Mouse (Mus musculus) lung, postnatal 4 days (tissue): ENCODE measurements at regions not wholly inside any gene's neighbourhood (a gene's known extent, or its start where the extent isn't known, plus 50 kb on each side); places are given as distances from the start of the nearest gene placed in this dataset.
A peak's percentile ranks its signal among the peaks of the same experiment; 100 is the strongest.
"Not testable (repeated sequence)": the region's sequence is repeated elsewhere in the genome, so short reads cannot be mapped to it uniquely, and the experiment has no call there.

Experiments
- DNase-seq, 2 experiments: peaks; one replicate each; pipeline ENCODE4 v3.0.0; 2021

DNA sequence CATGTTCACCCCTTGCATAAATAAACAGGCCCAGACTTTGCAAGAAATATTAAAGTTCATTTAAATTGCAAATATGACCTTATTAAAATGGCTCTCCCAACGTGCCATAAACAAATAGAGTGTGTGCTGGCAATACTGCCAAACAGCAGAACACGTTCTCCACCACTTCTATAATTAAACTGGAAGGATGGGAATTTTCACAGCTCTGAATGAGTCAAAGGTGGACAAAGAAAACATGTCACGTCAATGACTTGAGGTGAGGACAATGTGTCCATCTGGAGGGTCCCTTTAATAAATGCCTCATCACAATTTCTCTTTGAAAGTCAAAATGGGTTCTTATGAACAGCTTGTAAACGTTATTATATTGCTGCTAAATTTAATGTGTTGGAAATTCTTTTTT is 114.8 kb downstream of the Galc start:
- no peak for DNase-seq

DNA sequence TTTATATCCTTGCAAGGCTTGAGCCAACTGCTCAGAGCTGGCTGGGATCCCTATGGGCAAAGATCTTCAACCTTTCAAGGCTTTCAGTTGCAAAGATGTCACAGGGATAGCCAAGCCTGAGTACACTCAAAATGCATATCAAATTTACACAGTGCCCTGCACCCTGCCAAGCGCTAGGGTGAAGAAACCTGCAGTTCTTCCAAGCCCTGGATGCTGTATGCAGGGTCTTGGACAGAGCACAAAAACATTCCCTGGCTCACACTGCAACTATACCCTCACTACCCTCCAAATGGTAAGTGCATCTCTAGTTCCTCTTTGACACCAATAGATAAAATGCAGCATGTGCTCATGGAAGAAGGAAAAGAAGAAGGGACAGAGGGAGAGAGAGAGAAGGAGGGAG is 116.1 kb downstream of the Galc start:
- DNase-seq = no peak

DNA sequence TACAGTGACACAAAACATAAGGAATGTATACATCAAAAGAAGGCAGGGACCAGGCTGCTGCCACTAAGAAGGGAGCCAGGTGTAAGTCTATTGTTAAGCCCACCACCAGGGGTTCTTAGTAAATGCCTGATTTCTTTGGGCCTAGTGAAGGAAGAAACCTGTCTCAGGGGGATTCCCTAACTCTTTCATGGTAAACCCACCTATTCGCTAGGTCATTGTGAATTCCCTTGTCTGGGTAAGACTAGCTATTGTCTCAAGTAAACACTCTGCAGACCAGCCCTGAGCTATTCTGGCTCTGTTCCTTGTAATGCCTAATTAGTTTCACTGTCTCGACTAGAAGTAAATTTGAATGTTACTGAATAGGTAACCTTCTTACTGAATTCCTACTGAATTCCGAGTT is 119.4 kb downstream of the Galc start:
- DNase-seq = not testable (repeated sequence)

DNA sequence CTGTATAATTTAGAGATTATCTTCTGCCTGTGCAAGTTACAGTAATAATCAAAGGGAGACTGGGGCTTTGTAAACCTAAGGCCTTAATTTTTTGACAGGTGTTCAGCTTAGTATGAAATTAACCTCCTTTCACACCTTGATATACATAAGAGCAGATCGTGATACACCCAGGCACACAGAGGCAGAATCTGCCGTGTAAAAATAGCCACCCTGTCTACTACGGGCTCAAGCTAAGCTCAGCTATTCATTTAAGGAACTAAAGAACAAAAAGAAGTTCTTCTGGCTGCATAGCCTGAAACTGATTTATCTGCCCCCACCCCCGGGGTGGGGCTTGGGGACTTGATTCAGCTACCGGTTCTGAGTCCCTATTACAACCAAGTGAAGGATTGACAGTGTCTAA is 128.0 kb downstream of the Galc start:
- no peak for DNase-seq

DNA sequence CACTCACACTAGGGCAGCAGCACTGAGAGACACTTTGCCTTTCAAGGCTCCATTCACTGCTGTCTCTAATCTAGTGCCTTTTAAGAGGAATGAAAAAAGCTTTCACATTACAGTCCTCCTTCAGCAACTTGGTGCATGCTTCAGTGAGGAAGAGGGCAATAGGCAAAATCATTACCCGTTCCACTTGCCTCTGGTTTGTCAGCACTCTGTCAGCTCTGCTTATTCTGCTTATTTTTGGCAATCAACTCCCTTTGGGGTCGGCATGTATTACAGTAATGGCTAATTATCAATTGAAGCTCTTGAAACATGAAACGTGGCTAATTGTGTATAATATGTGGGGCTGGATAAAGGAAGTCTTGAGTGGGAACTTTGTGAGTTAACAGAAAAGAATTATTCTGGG is 135.7 kb downstream of the Galc start:
- no peak for DNase-seq

GRCm38 (mm10) chr12:98108039-98108438 is 151.2 kb downstream of the Galc start:
- DNase-seq = no peak

DNA sequence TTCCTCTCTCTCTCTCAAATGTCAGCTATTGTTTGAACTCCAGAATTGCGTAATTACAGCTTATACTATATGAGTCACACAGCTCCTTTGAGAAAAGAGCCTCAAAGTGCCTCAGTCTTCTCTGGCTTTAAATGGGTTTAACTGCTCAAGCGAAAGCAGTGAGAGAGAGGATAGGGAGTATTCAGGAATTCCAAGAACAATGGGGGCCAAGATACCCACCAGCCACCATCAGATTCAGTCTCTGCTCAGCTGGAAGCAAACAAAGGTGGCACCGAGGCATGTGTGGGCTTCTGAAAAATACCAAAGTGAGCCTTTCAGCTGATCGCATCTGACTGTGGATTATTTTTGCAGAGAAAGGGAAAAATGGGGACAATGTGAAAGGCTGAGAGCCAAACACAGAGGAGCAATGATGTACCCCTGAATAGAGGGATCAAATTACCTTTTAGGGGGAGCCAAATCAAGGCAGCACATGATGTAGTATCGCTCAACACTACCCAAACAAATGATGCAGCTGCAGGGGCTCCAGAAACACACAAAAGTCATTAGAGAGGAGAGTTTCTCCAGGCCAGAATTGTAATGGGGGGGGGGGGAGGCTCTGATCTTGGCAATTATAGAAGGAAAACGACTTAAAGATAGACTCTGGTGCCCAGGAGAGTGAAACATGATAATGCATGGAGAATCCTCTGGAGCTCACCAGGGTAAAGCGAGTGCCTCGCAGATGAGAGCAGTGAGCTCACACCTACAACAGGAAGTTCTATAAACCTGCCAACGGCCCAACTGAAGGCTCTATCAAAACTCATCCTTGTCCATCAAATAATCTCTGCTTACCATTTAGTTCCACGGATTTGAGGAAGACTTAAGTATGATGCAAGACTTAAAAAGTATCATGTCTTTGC is 152.2 kb downstream of the Galc start:
- DNase-seq = no peak

DNA sequence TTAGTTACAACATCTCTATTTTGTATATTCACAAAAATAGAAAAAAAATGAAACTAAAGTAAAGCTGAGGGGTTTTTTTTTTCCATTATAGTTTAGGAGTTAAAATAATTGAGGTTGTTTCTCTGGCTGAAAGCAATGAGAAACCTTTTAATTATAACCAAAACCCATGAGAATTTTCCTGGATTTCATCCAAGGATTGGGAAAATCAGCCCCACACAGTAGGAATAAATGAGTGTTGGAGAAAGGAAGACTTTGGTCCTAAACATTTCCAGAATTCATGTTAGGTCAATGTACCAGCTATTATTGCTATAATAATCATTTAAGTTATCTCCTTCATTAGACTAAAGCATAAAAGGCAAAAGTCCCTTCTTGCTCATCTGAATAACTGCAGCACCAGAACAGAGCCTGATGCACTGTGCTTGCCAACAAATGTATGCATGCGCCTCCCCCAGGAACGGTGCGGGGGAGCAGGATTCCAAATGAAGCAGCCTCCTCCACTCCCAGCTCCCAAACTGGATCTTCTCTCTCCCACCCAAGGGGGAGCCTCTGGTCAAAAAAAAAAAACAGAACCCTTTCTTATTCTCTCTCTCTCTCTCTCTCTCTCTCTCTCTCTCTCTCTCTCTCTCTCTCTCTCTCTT is 153.0 kb downstream of the Galc start:
- DNase-seq = no peak

DNA sequence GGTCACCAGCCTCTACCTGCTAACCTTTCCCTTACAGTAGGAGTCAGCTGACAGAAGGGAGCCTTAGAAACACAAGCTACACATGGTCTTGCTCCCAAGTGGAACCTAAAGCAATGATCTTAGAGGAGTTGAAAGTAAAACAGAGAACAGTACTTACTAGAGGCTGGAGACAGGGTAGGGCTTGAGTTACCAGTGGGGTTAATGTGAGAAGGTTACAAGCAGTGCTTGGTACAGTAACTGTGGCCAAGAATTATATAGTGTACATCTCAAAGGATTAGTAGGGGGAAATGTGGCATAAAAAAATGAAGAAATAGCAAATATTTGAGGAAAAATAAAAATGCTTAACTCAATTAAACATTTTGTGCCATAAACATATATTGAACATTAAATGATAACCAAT is 153.5 kb downstream of the Galc start:
- no peak for DNase-seq

DNA sequence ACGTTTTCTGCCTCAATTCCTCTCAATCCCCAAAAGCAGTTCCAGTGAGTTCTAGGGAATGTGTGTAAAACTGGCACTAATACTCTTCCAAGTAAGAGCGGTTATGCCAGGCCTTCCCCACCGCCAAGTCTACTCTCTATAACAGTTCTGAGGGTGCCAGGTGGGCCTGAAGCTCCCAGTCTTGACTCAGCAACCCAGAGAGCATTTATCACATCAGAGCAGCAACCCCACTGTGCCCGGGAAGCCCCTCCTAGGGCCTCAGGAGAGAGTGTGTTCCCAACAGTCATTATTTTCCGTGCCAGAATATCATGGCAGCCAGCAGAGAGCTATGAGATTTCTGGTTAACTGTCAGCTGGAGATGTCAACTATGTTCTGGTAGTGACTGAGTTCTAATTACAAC is 169.1 kb downstream of the Galc start:
- no peak for DNase-seq

DNA sequence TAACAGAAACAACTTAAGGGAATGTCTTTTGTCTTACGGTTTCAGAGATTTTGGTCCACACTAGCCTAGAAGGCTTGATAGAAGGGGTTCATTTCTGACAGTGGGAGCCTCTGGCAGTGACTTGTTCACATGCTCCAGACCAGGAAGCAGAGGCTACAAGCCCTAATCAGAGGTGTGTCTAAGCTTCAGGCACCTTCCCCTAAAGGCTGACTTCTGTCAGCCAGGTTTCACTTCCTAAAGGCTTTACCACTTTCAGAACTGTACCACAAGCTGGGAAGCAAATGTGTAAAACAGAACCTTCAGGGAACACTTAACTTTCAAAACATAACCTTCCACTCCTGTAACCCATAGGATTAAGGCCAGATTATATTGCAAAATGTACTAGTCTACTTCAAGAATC is 180.9 kb downstream of the Galc start:
- DNase-seq = no peak

- DNase-seq = no peak
Observed at GRCm38 (mm10) chr12:98075580-98075979, 183.7 kb downstream of the Galc start.

- peak; percentile 11 to 52 for DNase-seq
Observed at GRCm38 (mm10) chr12:98069110-98069509, 190.1 kb downstream of the Galc start.

DNA sequence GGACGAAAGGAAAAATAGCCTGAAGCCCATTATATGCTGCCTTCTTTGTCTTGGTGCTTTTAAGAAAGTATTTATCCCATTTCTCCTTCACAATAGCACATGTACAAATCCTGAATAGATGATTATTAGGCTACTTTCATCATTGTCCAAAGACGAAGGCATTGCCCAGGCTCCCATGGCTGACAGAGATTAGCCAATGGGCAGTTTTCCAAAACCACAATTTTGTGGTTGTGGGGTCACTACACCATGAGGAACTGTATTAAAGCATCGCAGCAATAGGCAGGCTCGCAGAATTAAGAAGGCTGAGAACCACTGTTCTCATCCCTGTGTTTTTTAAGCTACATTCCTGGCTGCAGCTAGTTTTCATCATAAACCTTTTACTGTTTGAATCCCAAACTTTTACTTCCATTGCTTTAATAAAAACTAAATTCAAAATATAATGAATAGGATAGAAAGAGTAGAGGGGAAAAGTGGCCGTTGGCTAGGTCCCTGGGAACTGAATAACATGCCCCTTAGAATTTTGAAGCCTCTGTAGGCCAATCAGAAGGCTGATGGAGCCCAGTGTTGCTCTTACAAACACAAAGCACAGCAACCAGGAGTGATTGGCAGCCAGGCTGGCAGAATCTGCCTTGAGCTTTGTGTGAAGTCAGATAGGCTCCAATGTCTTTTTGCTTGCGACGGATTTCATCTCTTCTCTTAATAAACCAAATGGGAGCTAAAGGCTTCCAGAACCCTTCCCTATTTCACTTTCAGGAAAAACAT is 199.7 kb downstream of the Galc start:
- DNase-seq = no peak

DNA sequence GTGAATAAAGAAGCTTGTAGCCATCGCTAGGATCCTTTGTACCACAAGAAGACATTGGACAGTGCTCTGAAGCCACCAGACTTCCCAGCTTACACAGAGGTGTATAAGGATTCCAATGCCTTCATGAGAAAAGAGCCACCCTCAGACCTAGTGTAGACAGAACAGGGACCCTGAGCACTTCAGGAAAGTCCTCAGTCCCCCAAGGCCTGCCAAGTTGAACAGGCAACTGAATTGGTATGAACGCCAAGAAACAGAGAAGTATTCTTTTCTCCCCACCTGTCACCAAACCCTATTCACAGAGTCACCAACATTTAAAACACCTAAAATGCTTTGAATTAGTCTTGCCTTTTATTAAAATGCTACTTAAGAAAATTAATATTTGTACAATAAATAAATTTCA is 200.3 kb downstream of the Galc start:
- DNase-seq = no peak

DNA sequence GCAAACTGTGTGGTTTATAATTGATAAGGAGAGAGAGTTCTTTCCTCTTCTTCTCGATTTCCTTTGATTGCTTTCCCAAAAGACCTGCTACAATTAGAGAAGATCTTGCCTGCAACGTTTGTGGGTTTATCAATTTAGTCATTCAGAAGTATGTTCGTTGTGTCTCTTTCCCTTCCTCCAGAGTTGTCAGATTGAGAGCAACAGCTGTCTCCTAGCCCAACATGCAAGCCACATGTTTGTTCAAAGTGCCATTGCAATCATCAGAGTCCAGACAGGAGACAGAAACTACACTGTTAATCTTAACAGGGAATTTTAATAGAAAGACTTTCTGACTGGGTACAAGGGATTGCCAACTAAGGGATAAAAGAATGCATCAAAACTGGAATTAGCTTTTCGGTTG is 208.3 kb downstream of the Galc start:
- no peak for DNase-seq

- no peak for DNase-seq
Observed at GRCm38 (mm10) chr12:98050500-98050899, 208.8 kb downstream of the Galc start.

DNA sequence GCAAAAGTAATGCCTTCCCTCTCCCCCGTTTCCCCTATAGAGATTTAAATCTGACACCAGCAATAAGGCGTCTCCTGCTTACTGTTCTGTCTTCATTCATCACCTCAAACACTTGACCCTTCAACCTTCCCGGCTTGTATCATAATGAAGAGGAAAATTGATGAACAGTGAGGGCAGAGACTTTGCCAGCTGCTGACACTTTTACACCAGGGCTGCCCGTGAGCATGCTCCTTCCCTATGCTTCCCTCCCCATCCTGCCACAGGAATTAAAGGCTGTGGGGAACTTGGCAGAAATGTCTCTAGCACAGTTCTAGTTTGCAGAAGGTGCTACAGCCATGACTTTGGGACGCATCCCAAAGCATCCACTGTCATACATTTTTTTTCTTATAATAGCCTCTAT is 209.2 kb downstream of the Galc start:
- no peak for DNase-seq

GRCm38 (mm10) chr12:98047765-98048164 is 211.5 kb downstream of the Galc start:
- no peak for DNase-seq

- DNase-seq = no peak
Observed at GRCm38 (mm10) chr12:98046459-98047440, 212.5 kb downstream of the Galc start.

GRCm38 (mm10) chr12:98045784-98046458 is 213.3 kb downstream of the Galc start:
- DNase-seq = no peak

- no peak for DNase-seq
Observed at GRCm38 (mm10) chr12:98043436-98043835, 215.8 kb downstream of the Galc start.
